Mouse (Mus musculus) B cell, adult 62 days (primary cell): ENCODE results near the gene Fbrs. TPM values are rescaled to one million over a fixed set of nuclear protein-coding genes. Genes with fewer than 3 reads are reported as not detected.

Experiments
- total RNA-seq: library from RNA; stranded (reverse); gene quantifications from 4 replicates; pipeline ENCODE4 v1.2.4, GENCODE M21; 2023

Gene Fbrs
- total RNA-seq, result 294 to 330 TPM (median 310 TPM) in 4 replicates

GRCm38 (mm10) chr7:127478635-127479317 lies at the start of gene Fbrs:
TSS of gene Fbrs (plus strand) at chr7:127479199.

GRCm38 (mm10) chr7:127448521-127449300 lies 30.3 kb upstream of the Fbrs start, which contains the start of gene Zfp689:
TSS of gene Zfp689 (minus strand) at chr7:127449158.

GRCm38 (mm10) chr7:127459311-127459710 lies 19.7 kb upstream of the Fbrs start, which contains the start of gene Prr14:
TSS of gene Prr14 (plus strand) at chr7:127459611.

GRCm38 (mm10) chr7:127511808-127512230 lies 32.8 kb downstream of the Fbrs start, which contains the start of gene Srcap:
TSS of gene Srcap (plus strand) at chr7:127511983.

GRCm38 (mm10) chr7:127519284-127519683 lies 40.3 kb downstream of the Fbrs start, which contains the start of gene Gm42715:
TSS of gene Gm42715 (plus strand) at chr7:127519584.

Other genes starting within 250 kb of the Fbrs start
- gene Zfp553, start 246.1 kb upstream of the Fbrs start, total RNA-seq, result 8.8 to 11.3 TPM (median 10.0 TPM) in 4 replicates
- gene Sept1, start 246.1 kb upstream of the Fbrs start, total RNA-seq, result 398 to 439 TPM (median 400 TPM) in 4 replicates
- 11.6 to 23.5 TPM (median 13.5 TPM) in 4 replicates for gene Zfp771, start 234.9 kb upstream of the Fbrs start, total RNA-seq
- 14.3 to 19.5 TPM (median 15.7 TPM) in 4 replicates for gene Dctpp1, start 218.5 kb upstream of the Fbrs start, total RNA-seq
- 24.1 to 28.3 TPM (median 25.3 TPM) in 4 replicates for gene Sephs2, start 205.1 kb upstream of the Fbrs start, total RNA-seq
- 114 to 124 TPM (median 119 TPM) in 4 replicates for gene Itgal, start 182.9 kb upstream of the Fbrs start, total RNA-seq
- 2.3 to 4.1 TPM (median 3.3 TPM) in 4 replicates for gene Zfp768, start 133.6 kb upstream of the Fbrs start, total RNA-seq
- gene Zfp747, start 103.1 kb upstream of the Fbrs start, total RNA-seq, result 11.6 to 15.7 TPM (median 12.1 TPM) in 4 replicates
- gene 9130019O22Rik, start 92.0 kb upstream of the Fbrs start, total RNA-seq, result 2.9 to 4.1 TPM (median 3.2 TPM) in 4 replicates
- gene E430018J23Rik, start 85.6 kb upstream of the Fbrs start, total RNA-seq, result 4.6 to 7.8 TPM (median 6.1 TPM) in 4 replicates
- 7.5 to 9.6 TPM (median 9.1 TPM) in 4 replicates for gene Zfp764, start 72.4 kb upstream of the Fbrs start, total RNA-seq
- gene Zfp688, start 57.1 kb upstream of the Fbrs start, total RNA-seq, result 12.3 to 17.4 TPM (median 14.9 TPM) in 4 replicates
- gene Zfp689, start 30.0 kb upstream of the Fbrs start, total RNA-seq, result 4.0 to 6.0 TPM (median 4.9 TPM) in 4 replicates
- gene Prr14, start 19.6 kb upstream of the Fbrs start, total RNA-seq, result 136 to 150 TPM (median 139 TPM) in 4 replicates
- gene Srcap, start 32.8 kb downstream of the Fbrs start, total RNA-seq, result 220 to 229 TPM (median 223 TPM) in 4 replicates
- gene Gm42715, start 40.4 kb downstream of the Fbrs start, total RNA-seq, result 45.9 to 50.2 TPM (median 48.5 TPM) in 4 replicates
- gene Tmem265, start 82.2 kb downstream of the Fbrs start, total RNA-seq, result 8.3 TPM in 1 of 4 replicates, not detected in the others
- 119 to 136 TPM (median 126 TPM) in 4 replicates for gene Phkg2, start 94.1 kb downstream of the Fbrs start, total RNA-seq
- 0.38 to 1.5 TPM (median 0.60 TPM) in 4 replicates for gene Ccdc189, start 109.4 kb downstream of the Fbrs start, total RNA-seq
- gene Rnf40, start 109.6 kb downstream of the Fbrs start, total RNA-seq, result 148 to 154 TPM (median 150 TPM) in 4 replicates
- gene Zfp629, start 136.6 kb downstream of the Fbrs start, total RNA-seq, result 3.0 to 5.8 TPM (median 3.5 TPM) in 4 replicates
- gene Bcl7c, start 229.7 kb downstream of the Fbrs start, total RNA-seq, result 63.0 to 68.4 TPM (median 63.8 TPM) in 4 replicates
- not detected in 4 replicates for gene Ctf1, start 233.5 kb downstream of the Fbrs start, total RNA-seq